Mouse (Mus musculus): Measurements from ENCODE around the gene Cenpu.

- TF ChIP-seq CTCF (IDR thresholded peaks at IDR 0.05; ENCODE audit: low read depth) = no peak
- TF ChIP-seq EP300 (IDR thresholded peaks at IDR 0.05; ENCODE audit: low read depth) = no peak
Measured at GRCm38 (mm10) chr8:46611557-46611956, 59.7 kb downstream of the Cenpu start.
